Mouse (Mus musculus) small intestine, adult 2 months (tissue): ENCODE data around the gene Camta2. TPM values are rescaled to one million over a fixed set of nuclear protein-coding genes. Genes with fewer than 3 reads are reported as not detected.

Experiments used
- H3K27ac ChIP-seq: fragments of 200-500 bp; 2 replicates; pipeline ENCODE4 v1.5.1; 2012; ENCODE audit warnings: low read depth, low read length, control low read depth, inconsistent platforms; ENCODE audit not compliant: insufficient read depth
- H3K27me3 ChIP-seq: fragments of 200-500 bp; 2 replicates; pipeline ENCODE4 v1.6.1; 2012; ENCODE audit warnings: mild to moderate bottlenecking, moderate library complexity, low read length, inconsistent platforms; ENCODE audit not compliant: control insufficient read depth, insufficient read depth
- H3K36me3 ChIP-seq: fragments of 200-500 bp; 2 replicates; pipeline ENCODE4 v1.6.1; 2012; ENCODE audit warnings: mild to moderate bottlenecking, low read length, control low read depth, inconsistent platforms; ENCODE audit not compliant: control insufficient read depth, insufficient read depth
- H3K4me1 ChIP-seq: fragments of 200-500 bp; 2 replicates; pipeline ENCODE4 v1.6.1; 2012; ENCODE audit warnings: low read length, inconsistent platforms, mixed read lengths; ENCODE audit not compliant: control insufficient read depth, insufficient read depth, insufficient read length
- H3K4me3 ChIP-seq: fragments of 200-500 bp; 2 replicates; pipeline ENCODE4 v1.5.1; 2012; ENCODE audit warnings: low read depth, mild to moderate bottlenecking, control low read depth, inconsistent platforms, low read length, moderate library complexity
- CTCF ChIP-seq: fragments of 200-500 bp; IDR thresholded peaks from 2 replicates; pipeline ENCODE4 v1.5.1; 2012; ENCODE audit warnings: low read depth, mild to moderate bottlenecking, control low read depth, inconsistent platforms, low read length, moderate library complexity, mixed read lengths; ENCODE audit not compliant: insufficient replicate concordance, insufficient read length; ENCODE audit errors: extremely low read depth
- POLR2A ChIP-seq: fragments of 200-500 bp; IDR thresholded peaks from 2 replicates; pipeline ENCODE4 v1.6.1; 2012; ENCODE audit warnings: low read depth, mild to moderate bottlenecking, control low read depth, inconsistent platforms, low read length, moderate library complexity
- WGBS: fragments of 180-500 bp; shearing (Covaris S2); methylation state at CpG from one replicate; pipeline ENCODE4 v1.1.7; 2018; 5-methylcytosine and 5-hydroxymethylcytosine counted together
- polyA plus RNA-seq: library from polyadenylated mRNA; depleted of rRNA; stranded (reverse); fragments of >200 nt; gene quantifications from 2 replicates; pipeline ENCODE4 v1.2.3, GENCODE M21; 2012

The Camta2 gene
- polyA plus RNA-seq, 1 experiment: 66.7 TPM

DNA sequence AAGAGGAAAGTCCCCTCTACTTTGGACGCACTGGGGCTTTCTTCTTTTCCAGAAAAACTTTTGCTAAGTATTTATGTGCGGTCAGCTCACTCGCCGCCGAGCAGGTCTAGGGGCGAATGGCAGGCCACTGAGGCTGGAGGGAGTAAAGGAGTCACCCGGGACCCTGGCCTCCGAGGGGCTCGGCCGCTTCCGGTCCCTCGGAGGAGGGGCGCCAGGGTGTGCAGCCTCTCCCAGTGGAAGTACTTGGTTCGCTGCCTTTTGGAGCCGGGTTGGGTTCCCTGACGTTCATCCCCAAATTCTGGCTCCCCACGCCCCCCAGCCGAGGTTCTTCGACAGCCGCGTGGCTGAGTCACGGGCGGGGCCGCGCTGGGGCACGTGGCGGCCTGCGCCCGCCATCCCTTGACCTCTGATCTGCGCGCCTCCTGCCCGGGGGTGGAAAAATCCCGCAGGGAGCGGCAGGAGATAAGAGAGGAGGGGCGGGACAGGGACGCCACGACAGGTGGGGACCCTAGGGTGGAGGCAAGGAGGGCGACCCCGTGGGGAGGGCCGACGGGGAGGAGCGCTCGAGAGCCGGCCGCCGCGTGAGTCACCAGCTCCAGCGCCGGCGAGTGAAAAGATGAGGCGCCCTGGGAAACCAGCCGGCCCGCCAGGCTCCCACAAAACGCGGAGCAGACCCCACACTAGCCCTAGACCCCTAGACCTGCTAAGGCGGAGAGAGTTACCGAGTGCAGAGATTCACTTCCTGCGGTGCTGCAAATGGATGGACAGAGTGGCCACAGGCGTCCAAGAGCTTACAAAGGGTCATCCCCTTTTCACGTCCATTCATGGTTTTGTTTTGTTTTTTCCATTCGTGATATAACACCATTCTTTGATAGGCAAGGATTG, 32.1 kb downstream of the Camta2 start:
- H3K4me1 ChIP-seq: peaks cover 18% of the 10 kb centered on the region

DNA sequence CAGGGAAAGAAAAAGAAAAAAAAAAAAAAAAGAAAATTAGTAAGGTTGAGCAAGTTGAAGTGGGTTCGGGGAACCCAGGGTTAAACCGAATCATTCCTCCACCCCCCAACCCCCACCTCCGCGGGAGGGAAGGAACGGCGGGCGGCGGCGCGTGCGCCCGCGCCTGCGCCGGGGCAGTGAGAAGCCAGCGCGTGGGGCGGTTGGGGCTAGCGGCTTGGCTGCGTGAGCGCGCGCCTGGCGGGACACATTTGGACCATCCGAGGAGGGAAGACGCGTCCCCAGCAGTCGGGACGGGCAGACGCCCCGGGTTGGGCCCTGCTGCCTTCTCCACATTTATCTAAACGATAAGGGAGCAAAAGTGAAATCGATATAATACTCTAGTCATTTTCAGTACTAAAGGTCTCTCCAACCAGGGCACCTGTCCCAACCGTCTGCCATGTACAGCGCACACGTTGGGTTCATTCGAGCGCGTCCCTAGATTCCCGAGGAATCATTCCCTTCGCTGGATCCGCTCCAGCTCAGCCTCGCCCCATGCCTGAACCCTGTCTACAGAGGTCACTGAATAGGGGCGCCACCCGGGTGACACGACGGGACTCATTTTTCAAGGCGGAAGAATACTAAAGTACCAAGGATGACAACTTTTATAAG, 32.9 kb downstream of the Camta2 start:
- Histone ChIP-seq H3K27ac (peak overlapping the region; percentile 99), H3K4me1 (peaks cover 21% of the 10 kb centered on the region), H3K4me3 (peak overlapping the region; percentile 87), H3K36me3 (peaks cover 34% of the 10 kb centered on the region), H3K27me3 (no peaks in the 10 kb centered on the region)
- WGBS: under 1% methylated on average over 48 of the region's 48 CpGs
- no peak for TF ChIP-seq CTCF
- TF ChIP-seq POLR2A: peak; percentile 51

More for the DNA sequence above, 32.1 kb downstream of the Camta2 start:
- peak overlapping the region; percentile 87 for H3K4me3 ChIP-seq
- no peaks in the 10 kb centered on the region for H3K27me3 ChIP-seq
- H3K36me3 ChIP-seq: peaks cover 27% of the 10 kb centered on the region
- TF ChIP-seq POLR2A (peak; percentile 3), CTCF (no peak)
- under 1% methylated on average over 61 of the region's 61 CpGs for WGBS
- H3K27ac ChIP-seq: peak overlapping the region; percentile 99

DNA sequence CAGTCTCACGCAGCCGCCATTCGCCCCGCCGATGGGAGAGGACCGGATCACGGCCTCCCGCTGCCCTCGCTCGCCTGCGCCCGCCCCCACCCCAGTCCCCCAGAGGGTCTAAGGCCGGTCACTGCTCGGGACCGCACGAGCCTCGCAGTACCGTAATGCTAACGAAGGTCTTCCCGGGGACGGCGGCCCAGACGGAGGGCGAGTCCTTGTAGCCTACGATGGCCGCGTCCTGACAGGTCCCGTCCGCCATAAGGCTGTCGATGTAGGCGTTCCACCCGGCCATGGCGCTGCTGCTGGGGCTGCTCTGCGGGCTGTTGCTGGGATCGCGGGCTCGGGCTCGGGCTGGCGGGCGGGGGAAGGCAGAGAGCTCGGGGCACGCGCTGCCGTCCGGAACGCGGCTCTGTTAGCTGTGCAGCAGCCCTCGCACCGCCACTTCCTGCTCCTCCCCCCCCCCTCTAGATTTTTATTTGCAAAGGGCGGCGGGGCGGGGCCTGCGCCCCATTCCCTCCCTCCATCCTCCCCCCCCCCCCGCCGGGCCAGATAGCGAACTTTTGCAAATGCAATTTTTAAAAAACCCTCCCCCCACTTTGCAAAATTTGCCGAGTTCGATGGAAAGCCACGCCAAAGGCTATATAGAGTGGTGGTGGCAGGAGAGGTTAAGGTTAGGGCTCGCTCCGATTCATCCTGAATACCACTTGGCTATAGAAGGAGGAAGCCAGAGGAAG, 33.5 kb downstream of the Camta2 start, which contains the start of gene Pfn1:
Pfn1 (minus strand) TSS at position 447 of the 725 bp plus-strand sequence.
- TF ChIP-seq CTCF (no peak), POLR2A (peak; percentile 97)
- H3K36me3 ChIP-seq: peaks cover 40% of the 10 kb centered on the region
- under 1% methylated on average over 56 of the region's 61 CpGs for WGBS
- H3K4me1 ChIP-seq: peaks cover 27% of the 10 kb centered on the region
- peak within 1 kb of the TSS; percentile 87 for H3K4me3 ChIP-seq
- peak within 1 kb of the TSS; percentile 99 for H3K27ac ChIP-seq
- H3K27me3 ChIP-seq: no peaks in the 10 kb centered on the region

DNA sequence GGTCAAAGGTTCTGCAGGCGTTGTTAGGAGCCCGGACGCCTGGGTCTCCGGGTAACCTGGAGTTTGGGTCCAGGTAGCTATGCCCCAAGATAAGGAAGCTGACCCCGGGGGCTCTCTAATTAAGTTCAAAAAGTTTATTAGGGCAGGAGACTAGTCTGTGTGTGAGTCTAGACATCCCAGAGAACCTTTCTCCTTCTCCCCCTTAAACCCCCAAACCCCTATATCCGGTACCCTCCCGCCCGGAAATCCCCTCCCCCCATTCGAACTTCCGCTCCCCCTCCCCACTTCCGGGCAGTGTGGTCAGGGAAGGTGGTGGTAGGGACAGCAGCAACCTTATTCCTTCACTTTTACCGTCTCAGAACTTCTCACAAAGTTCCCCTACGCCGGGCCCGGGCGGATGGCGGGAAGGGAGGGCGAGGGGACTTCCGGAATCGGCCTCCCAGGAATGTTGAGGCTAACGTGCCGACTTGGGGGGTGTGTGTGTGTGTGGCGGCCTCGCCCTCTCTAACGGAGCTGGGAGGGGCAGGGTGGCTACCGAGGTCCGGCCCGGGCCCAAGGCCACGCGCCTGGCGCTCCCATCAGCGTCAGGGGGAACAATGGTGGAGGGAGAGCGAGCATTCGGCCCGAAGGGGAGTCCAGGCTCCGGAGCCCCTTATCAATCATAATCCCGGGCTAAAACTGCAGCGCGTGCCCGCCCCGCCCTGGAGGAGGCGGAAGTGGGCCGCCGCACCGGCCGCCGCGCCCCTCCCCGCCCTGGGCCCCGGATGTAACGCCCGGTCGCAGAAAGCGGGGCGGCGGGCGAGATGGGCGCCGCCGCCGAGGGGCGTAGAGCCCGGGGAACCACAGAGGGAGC, 34.3 kb downstream of the Camta2 start:
- peaks cover 32% of the 10 kb centered on the region for H3K4me1 ChIP-seq
- TF ChIP-seq CTCF (no peak), POLR2A (no peak)

DNA sequence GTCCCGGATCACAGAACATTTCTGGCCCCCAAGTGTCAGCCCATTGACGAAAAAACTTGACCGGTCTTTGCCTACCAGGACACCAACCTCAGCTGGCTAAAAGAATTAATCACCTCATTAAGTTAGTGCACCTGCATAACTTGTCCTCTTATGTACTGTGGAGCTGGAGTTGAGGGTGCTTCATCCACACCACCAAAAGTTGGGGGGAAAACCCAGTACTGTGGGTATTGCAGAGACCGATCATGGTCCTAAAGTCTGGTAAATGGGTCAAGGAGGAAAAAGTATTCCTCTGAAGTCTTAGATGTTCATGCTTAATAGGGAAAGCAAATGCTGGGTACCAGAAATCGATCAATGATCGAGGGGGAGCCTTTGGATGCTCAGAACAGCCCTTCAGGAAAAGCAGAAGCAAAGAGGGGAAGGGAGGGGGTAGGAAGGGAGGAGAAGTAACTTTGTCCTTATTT, 35.0 kb downstream of the Camta2 start:
- TF ChIP-seq CTCF (no peak), POLR2A (no peak)
- peaks cover 32% of the 10 kb centered on the region for H3K4me1 ChIP-seq
- no peaks in the 10 kb centered on the region for H3K27me3 ChIP-seq
- H3K36me3 ChIP-seq: peaks cover 46% of the 10 kb centered on the region
- 2% methylated on average over 6 of the region's 6 CpGs for WGBS
- H3K27ac ChIP-seq: peak overlapping the region; percentile 99
- peak overlapping the region; percentile 87 for H3K4me3 ChIP-seq

More for the DNA sequence above, 34.3 kb downstream of the Camta2 start:
- Histone ChIP-seq H3K36me3 (peaks cover 46% of the 10 kb centered on the region), H3K27ac (peak overlapping the region; percentile 99), H3K27me3 (no peaks in the 10 kb centered on the region), H3K4me3 (peak overlapping the region; percentile 87)
- WGBS: under 1% methylated on average over 58 of the region's 63 CpGs
